Mouse (Mus musculus): Measurements from ENCODE around the gene Scamp3. TPM values are rescaled to one million over a fixed set of nuclear protein-coding genes. Genes with fewer than 3 reads are reported as not detected.

Gene Scamp3
- polyA plus RNA-seq, 1 experiment, result 256 TPM

DNA sequence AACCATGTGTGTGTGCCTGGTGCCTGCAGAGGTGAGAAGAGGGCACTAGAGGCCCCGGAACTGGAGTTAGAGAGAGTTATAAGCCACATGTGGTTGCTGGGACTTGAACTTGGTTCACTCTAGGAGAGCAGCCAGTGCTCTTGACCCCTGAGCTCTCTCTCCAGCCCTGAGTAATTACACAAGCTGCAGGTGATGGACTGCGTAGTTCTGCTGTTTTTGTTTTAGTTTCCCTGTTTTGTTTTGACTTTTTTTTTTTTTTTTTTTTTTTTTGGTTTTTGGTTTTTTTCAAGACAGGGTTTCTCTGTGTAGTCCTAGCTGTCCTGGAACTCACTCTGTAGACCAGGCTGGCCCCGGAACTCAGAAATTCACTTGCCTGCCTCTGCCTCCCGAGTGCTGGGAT lies 15.5 kb upstream of the Scamp3 start:
- peaks cover 52% of the 10 kb centered on the region for H3K4me1 ChIP-seq
- no peaks in the 10 kb centered on the region for H3K9me3 ChIP-seq
- no peak overlapping the region for H3K4me3 ChIP-seq (replicated peaks)
- no peak for TF ChIP-seq GATA1 (IDR thresholded peaks at IDR 0.05; ENCODE audit: borderline replicate concordance, low read length)
- no peak for TF ChIP-seq FLI1 (IDR thresholded peaks at IDR 0.05; ENCODE audit: low read length)
- H3K27me3 ChIP-seq (replicated peaks), result peaks cover 29% of the 10 kb centered on the region
- peaks cover 7% of the 10 kb centered on the region for H3K36me3 ChIP-seq (replicated peaks; ENCODE audit: low read length)

DNA sequence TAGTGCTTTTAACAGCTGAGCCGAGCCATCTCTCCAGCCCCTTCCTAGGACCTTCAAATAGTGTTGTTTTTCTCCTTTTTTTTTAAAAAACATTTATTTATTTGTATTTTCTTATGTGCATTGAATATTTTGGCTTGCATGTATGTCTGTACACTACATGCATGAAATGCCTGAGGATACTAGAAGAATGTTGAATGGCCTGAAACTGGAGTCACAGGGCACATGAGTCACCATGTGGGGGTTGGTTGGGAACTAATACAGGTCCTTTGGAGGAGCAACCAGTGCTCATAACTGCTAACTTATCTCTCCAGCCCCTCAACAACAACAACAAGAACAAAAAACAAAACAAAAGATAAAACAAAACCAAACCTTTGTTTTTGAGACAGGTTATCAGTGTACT lies 14.2 kb upstream of the Scamp3 start:
- Histone ChIP-seq H3K4me3 (replicated peaks) (no peak overlapping the region), H3K4me1 (peaks cover 56% of the 10 kb centered on the region)
- TF ChIP-seq FLI1 (IDR thresholded peaks at IDR 0.05; ENCODE audit: low read length) (no peak), GATA1 (IDR thresholded peaks at IDR 0.05; ENCODE audit: borderline replicate concordance, low read length) (no peak)

DNA sequence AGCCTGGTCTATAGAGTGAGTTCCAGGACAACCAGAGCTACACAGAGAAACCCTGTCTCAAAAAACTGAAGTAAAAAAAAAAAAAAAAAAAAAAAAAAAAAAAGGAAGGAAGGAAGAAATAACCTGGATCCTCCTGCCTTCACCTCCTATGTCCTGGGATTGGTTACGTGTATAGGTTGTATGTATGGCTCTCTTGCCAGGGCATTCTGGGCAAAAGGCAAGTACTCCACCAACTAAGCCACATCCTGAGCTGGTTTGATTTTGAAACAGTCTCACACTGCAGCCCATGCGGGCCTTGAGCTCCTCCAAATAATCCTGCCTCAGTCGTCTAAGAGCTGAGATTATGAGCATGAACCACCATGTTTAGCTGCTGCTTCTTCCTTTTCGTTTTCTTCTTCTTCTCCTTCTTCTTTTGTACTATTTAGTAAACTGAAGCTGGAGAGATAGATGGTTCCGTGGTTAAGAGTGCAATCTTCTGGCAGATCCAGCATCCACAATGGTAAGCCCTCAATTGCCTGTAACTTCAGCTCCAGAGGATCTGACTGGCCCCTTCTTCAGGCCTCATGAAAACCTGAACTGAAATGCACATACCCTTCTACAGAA lies 13.5 kb upstream of the Scamp3 start:
- Histone ChIP-seq H3K9me3 (no peaks in the 10 kb centered on the region), H3K4me1 (peaks cover 53% of the 10 kb centered on the region), H3K36me3 (replicated peaks; ENCODE audit: low read length) (peaks cover 26% of the 10 kb centered on the region), H3K4me3 (replicated peaks) (peak overlapping the region; percentile 93), H3K27me3 (replicated peaks) (peaks cover 13% of the 10 kb centered on the region)
- TF ChIP-seq GATA1 (IDR thresholded peaks at IDR 0.05; ENCODE audit: borderline replicate concordance, low read length), result no peak
- no peak for TF ChIP-seq FLI1 (IDR thresholded peaks at IDR 0.05; ENCODE audit: low read length)

More for the DNA sequence above, 14.2 kb upstream of the Scamp3 start:
- Histone ChIP-seq H3K27me3 (replicated peaks) (peaks cover 19% of the 10 kb centered on the region), H3K36me3 (replicated peaks; ENCODE audit: low read length) (peaks cover 20% of the 10 kb centered on the region), H3K9me3 (no peaks in the 10 kb centered on the region)

DNA sequence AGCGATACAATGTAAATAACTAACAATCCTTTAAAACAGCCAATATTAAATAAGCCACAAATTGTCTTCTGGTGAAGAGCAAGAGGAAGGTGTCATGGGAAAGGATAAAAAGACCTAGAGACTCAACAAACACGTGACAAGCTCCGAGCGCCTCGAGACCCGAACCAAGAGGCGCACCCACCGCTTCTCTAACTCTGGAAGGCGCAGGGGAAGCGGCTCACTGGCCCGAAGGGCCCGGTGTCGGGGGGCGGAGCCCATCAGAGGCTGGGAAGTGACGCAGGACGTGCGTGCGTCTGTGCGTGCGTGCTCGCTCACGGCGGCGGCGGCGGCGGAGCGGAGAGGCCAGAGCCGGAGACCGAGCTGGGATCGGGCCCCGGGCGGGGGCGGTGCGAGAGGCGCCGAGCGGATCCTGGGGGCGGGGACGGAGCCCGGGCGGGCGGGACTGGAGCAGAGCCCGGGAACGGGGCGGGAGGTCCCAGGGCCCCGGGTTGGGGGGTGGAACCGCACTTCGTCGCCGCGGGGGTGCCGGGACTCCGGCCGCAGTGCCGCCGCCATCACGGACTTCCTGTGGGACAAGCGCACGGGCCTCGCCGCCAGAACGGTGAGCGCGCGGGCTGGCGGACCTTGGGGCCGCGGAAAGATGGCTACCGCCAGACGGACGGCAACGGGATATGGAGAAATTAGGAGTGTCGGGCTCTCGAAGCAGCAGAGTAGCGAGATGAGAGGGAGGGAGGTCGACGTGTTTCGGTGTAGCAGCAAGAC lies 12.6 kb upstream of the Scamp3 start, which contains the start of gene Clk2:
Clk2 (plus strand) TSS at position 290 of the 762 bp plus-strand sequence.
- Histone ChIP-seq H3K36me3 (replicated peaks; ENCODE audit: low read length) (peaks cover 36% of the 10 kb centered on the region), H3K4me1 (peaks cover 45% of the 10 kb centered on the region), H3K9me3 (no peaks in the 10 kb centered on the region), H3K4me3 (replicated peaks) (peak within 1 kb of the TSS; percentile 93), H3K27me3 (replicated peaks) (peaks cover 3% of the 10 kb centered on the region)
- TF ChIP-seq FLI1 (IDR thresholded peaks at IDR 0.05; ENCODE audit: low read length) (no peak), GATA1 (IDR thresholded peaks at IDR 0.05; ENCODE audit: borderline replicate concordance, low read length) (no peak)

DNA sequence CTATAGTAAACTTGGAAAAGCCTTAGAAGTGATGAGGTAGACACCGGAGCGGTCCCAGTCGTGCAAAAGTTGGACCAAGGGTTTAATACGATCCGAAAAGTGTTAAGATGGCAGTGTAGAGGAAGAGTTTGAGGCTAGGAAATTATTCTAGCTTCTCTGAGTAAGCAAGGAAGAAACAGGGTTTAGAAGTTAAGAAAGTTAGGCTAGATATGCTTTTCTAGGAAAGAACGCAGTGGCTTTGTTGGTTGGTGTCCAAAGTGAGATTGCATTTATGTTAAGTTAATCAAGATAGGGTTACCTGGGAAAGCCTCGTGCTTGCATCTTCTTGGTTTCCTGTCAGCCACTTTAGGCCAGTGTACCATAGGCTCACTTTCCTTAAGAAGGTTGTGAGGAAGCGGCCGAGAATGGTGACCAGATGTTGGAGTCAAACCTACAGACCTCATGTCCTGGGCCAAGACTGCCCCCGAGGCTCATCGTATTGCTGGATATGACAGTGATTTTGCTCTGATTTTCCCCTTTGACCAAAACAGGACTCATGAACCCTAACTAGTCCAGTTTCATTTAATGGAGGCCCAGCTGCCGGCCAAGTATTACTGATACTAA lies 11.9 kb upstream of the Scamp3 start:
- H3K36me3 ChIP-seq (replicated peaks; ENCODE audit: low read length), result peaks cover 43% of the 10 kb centered on the region
- peak overlapping the region; percentile 93 for H3K4me3 ChIP-seq (replicated peaks)
- no peaks in the 10 kb centered on the region for H3K27me3 ChIP-seq (replicated peaks)
- peaks cover 39% of the 10 kb centered on the region for H3K4me1 ChIP-seq
- no peaks in the 10 kb centered on the region for H3K9me3 ChIP-seq
- TF ChIP-seq GATA1 (IDR thresholded peaks at IDR 0.05; ENCODE audit: borderline replicate concordance, low read length) (no peak), FLI1 (IDR thresholded peaks at IDR 0.05; ENCODE audit: low read length) (no peak)

DNA sequence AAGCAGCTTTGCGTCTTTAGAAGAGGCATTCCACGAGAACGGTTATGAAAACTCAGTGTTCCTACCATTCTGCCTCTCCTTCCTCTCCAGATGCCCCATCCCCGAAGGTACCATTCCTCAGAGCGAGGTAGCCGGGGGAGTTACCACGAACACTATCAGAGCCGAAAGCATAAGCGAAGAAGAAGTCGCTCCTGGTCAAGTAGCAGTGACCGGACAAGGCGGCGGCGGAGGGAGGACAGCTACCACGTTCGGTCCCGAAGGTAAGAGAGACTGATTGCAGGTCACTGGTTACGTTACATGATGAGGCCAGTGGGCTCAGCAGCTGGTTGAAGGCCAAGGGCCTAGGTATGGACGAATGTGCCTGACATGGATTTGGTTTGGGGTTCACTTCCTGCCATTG lies 10.3 kb upstream of the Scamp3 start:
- TF ChIP-seq FLI1 (IDR thresholded peaks at IDR 0.05; ENCODE audit: low read length), result no peak
- no peak for TF ChIP-seq GATA1 (IDR thresholded peaks at IDR 0.05; ENCODE audit: borderline replicate concordance, low read length)
- Histone ChIP-seq H3K4me3 (replicated peaks) (peak overlapping the region; percentile 0), H3K36me3 (replicated peaks; ENCODE audit: low read length) (peaks cover 56% of the 10 kb centered on the region), H3K4me1 (peaks cover 36% of the 10 kb centered on the region), H3K27me3 (replicated peaks) (no peaks in the 10 kb centered on the region), H3K9me3 (no peaks in the 10 kb centered on the region)

DNA sequence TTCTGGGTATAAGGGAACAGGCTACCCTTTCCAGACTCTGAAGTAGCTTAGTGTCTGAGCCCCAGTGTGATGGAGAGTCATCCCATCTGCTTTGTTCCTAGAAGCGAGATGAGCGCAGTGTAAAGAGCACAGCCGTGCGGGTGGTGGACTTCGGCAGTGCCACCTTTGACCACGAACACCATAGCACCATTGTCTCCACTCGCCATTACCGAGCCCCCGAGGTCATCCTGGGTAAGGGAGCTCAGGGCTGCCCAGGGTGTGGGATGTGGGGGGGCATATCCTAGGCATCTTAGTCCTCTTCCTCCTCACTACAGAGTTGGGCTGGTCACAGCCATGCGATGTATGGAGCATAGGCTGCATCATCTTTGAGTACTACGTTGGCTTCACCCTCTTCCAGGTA lies 2.4 kb upstream of the Scamp3 start:
- Histone ChIP-seq H3K4me1 (peaks cover 33% of the 10 kb centered on the region), H3K4me3 (replicated peaks) (no peak overlapping the region), H3K9me3 (no peaks in the 10 kb centered on the region), H3K27me3 (replicated peaks) (no peaks in the 10 kb centered on the region), H3K36me3 (replicated peaks; ENCODE audit: low read length) (peaks cover 80% of the 10 kb centered on the region)
- TF ChIP-seq GATA1 (IDR thresholded peaks at IDR 0.05; ENCODE audit: borderline replicate concordance, low read length), result no peak
- TF ChIP-seq FLI1 (IDR thresholded peaks at IDR 0.05; ENCODE audit: low read length), result no peak

DNA sequence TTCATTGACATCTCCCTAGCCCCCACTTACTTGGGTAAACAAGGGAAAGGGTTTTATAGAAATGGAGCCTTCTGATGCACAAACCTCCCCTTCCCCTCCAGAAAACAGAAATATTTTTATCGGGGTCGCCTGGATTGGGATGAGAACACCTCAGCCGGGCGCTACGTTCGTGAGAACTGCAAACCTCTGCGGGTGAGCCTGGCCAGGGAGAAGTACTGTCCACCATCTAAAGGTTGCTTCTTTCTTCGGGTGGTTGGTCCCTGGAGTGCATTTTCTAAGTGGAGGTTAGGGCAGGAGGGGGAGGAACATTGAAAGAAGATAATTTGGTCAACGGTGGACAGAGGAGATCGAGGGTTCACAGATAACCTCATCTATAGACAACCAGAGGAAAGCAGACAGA lies 1.7 kb upstream of the Scamp3 start:
- TF ChIP-seq FLI1 (IDR thresholded peaks at IDR 0.05; ENCODE audit: low read length) (no peak), GATA1 (IDR thresholded peaks at IDR 0.05; ENCODE audit: borderline replicate concordance, low read length) (no peak)
- H3K4me1 ChIP-seq, result peaks cover 33% of the 10 kb centered on the region
- H3K36me3 ChIP-seq (replicated peaks; ENCODE audit: low read length), result peaks cover 80% of the 10 kb centered on the region
- H3K4me3 ChIP-seq (replicated peaks), result no peak overlapping the region
- no peaks in the 10 kb centered on the region for H3K9me3 ChIP-seq
- no peaks in the 10 kb centered on the region for H3K27me3 ChIP-seq (replicated peaks)

DNA sequence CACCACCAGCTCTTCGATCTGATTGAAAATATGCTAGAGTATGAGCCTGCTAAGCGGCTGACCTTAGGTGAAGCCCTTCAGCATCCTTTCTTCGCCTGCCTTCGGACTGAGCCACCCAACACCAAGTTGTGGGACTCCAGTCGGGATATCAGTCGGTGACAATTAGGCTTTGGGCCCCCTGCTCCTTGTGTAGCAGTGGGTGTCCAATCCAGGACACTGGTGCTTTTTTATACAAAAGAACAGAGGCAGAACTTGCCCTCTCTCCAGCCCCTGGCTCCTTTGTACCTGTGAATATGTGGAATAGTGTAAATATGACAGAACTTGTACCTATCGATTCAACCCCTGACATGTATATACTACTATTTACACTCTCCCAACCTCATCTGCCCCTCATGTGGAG lies 852 bp upstream of the Scamp3 start:
- Histone ChIP-seq H3K27me3 (replicated peaks) (no peaks in the 10 kb centered on the region), H3K4me3 (replicated peaks) (no peak overlapping the region), H3K9me3 (no peaks in the 10 kb centered on the region), H3K36me3 (replicated peaks; ENCODE audit: low read length) (peaks cover 81% of the 10 kb centered on the region), H3K4me1 (peaks cover 33% of the 10 kb centered on the region)
- TF ChIP-seq FLI1 (IDR thresholded peaks at IDR 0.05; ENCODE audit: low read length) (no peak), GATA1 (IDR thresholded peaks at IDR 0.05; ENCODE audit: borderline replicate concordance, low read length) (no peak)

DNA sequence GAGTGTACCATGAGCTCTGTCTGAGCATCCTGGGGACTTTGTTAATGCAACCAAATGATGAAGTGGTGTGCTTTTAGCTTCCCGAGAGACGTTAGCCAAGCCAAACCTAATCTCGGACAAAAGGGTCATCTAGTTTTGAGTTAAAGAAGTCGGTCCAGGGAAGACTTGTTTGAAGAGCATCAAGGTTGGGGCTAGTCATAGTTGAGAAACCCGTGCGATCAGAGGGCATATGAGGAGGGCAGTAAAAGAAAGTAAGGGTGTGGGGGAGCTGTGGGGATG lies 773 bp downstream of the Scamp3 start:
- peaks cover 48% of the 10 kb centered on the region for H3K4me1 ChIP-seq
- no peaks in the 10 kb centered on the region for H3K9me3 ChIP-seq
- no peak for TF ChIP-seq GATA1 (IDR thresholded peaks at IDR 0.05; ENCODE audit: borderline replicate concordance, low read length)
- no peak for TF ChIP-seq FLI1 (IDR thresholded peaks at IDR 0.05; ENCODE audit: low read length)
- H3K27me3 ChIP-seq (replicated peaks), result no peaks in the 10 kb centered on the region
- H3K36me3 ChIP-seq (replicated peaks; ENCODE audit: low read length), result peaks cover 83% of the 10 kb centered on the region
- peak overlapping the region; percentile 96 for H3K4me3 ChIP-seq (replicated peaks)
